Mouse (Mus musculus) neural tube, embryonic 12.5 days (tissue): ENCODE measurements around the gene Msmo1. TPM values are rescaled to one million over a fixed set of nuclear protein-coding genes. Genes with fewer than 3 reads are reported as not detected.

Experiments
- ATAC-seq: fragments of 200-750 bp; cut with Nextera tagmentation; 2 replicates; pipeline ENCODE4 v1.8.0; 2017; ENCODE audit warnings: low read depth, mild to moderate bottlenecking, moderate TSS enrichment, moderate library complexity; ENCODE audit not compliant: low FRiP score
- H3K27ac ChIP-seq: fragments of 300-500 bp; sonication (generic); 2 replicates; pipeline ENCODE4 v1.5.1; 2016
- H3K27me3 ChIP-seq: fragments of 300-500 bp; sonication (generic); replicated peaks from 2 replicates; pipeline ENCODE4 v1.6.1; 2016; ENCODE audit warnings: mild to moderate bottlenecking
- H3K36me3 ChIP-seq: fragments of 300-500 bp; sonication (generic); 2 replicates; pipeline ENCODE4 v1.6.1; 2016; ENCODE audit warnings: mild to moderate bottlenecking
- H3K4me1 ChIP-seq: fragments of 300-500 bp; sonication (generic); 2 replicates; pipeline ENCODE4 v1.6.1; 2016
- H3K4me2 ChIP-seq: fragments of 300-500 bp; sonication (generic); replicated peaks from 2 replicates; pipeline ENCODE4 v1.6.1; 2016; ENCODE audit warnings: mild to moderate bottlenecking
- H3K4me3 ChIP-seq: fragments of 300-500 bp; sonication (generic); 2 replicates; pipeline ENCODE4 v1.5.1; 2016
- H3K9ac ChIP-seq: fragments of 300-500 bp; sonication (generic); 2 replicates; pipeline ENCODE4 v1.6.1; 2016; ENCODE audit warnings: mild to moderate bottlenecking
- H3K9me3 ChIP-seq: fragments of 300-500 bp; sonication (generic); 2 replicates; pipeline ENCODE4 v1.6.1; 2016; ENCODE audit warnings: mild to moderate bottlenecking
- WGBS: fragments of 180-500 bp; shearing (Covaris S2); methylation state at CpG from one replicate; pipeline ENCODE4 v1.1.7; 2016; 5-methylcytosine and 5-hydroxymethylcytosine counted together
- polyA plus RNA-seq: library from polyadenylated mRNA; unstranded; fragments of >200 nt; fragmentation: Nextera tagmentation; extraction: Ambion mirVana; gene quantifications from 2 replicates; pipeline ENCODE4 v1.2.1, GENCODE M21; 2016

Msmo1 gene
- polyA plus RNA-seq, 1 experiment from 2014 or later: 157 TPM

DNA sequence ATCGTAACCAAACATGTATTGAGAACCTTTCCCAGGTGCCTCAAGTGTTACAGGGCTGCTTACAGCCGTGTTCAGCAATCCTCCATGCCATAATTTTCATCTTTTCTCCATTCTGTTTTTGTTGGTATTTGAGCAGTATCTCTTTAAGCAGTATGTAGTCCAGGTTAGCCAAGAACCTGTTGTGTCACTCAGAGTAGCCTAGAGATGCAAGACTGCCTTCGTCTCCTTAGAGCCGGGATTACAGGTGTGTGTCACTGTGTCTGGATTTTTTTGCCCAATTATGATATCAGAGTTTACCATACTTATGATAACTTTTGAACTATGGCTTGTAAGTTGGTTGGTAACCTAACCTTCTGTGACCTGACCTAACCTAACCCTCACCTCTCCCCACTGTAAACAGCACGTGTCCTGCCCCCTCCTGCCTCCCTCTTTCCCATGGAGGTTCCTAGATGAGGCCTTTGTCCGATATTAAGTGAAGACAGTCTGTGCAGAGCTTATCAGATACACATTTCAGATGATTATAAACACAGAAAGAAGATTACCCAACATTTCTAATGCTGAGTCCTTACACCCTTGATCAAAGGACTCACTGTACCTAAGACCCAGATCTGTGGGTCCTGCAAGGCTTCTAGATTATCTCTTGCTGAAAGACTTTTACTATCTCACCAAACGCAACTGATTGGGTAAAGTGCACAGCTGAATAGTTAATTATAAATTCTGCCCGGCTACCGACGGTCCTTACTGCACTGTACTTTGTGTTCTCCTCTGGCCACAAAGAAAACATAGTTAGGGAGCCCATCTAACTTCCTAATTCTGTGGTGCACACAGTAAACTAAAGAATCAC lies 12.8 kb upstream of the Msmo1 start:
- Histone ChIP-seq H3K4me2 (no peak overlapping the region), H3K9ac (no peak overlapping the region), H3K4me3 (no peak overlapping the region), H3K36me3 (peaks cover 18% of the 10 kb centered on the region), H3K27ac (no peak overlapping the region), H3K4me1 (no peaks in the 10 kb centered on the region), H3K9me3 (no peaks in the 10 kb centered on the region), H3K27me3 (no peaks in the 10 kb centered on the region)
- 89% methylated on average over 10 of the region's 10 CpGs for WGBS
- no peak for ATAC-seq

DNA sequence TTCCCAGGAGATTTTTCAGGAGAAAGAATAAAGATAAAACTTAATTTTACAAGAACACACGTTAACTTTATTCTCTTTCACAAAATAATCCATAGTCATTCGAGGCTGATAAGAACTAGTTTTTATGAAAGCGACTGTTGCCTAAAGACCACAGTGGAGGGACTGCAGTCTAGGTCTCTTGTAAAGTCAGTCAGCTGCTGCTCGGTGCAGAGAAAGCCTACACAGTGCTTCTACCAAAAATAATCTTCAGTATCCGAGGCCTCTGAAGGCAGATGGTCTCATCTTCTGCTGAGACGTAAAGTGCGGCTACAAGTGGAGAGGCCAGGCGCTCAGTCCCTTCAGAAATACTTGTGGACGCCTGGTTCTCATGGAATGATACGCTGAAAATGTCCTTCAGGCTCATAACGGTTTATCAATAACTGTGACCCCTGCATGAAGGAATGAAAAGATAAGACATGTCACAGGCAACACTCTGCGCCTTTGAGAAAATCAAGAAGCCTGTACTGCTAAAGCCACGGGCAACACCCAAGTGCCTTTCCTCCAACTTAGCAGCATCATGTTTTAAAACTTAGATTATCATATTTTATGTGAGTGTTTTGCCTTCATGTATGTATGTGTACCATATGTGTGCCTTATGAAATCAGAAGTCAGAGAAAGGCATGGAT lies 7.1 kb upstream of the Msmo1 start:
- H3K4me1 ChIP-seq: no peaks in the 10 kb centered on the region
- H3K36me3 ChIP-seq: no peaks in the 10 kb centered on the region
- no peak overlapping the region for H3K4me2 ChIP-seq
- no peak overlapping the region for H3K27ac ChIP-seq
- no peaks in the 10 kb centered on the region for H3K27me3 ChIP-seq
- H3K9me3 ChIP-seq: no peaks in the 10 kb centered on the region
- no peak overlapping the region for H3K9ac ChIP-seq
- no peak overlapping the region for H3K4me3 ChIP-seq
- WGBS: 94% methylated on average over 13 of the region's 13 CpGs
- no peak for ATAC-seq

DNA sequence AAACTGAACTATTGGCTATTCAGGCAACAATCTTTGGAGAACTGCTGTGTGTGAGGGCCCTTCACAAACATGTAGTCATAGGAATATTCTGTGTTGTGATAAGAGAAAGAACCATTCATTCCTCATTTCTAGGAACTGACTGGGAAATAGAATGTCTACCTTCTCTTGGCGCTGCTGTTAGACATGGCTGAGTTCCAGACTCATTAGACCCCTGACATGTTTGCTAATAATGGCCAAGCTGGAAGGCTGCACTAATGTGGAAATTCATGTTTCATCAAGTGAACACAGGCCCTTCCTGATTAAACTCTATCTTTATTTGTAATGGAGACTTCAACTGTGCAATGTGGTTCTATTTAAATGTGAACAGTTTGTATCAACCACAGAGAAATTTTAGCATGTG lies 5.3 kb upstream of the Msmo1 start:
- H3K4me2 ChIP-seq: no peak overlapping the region
- ATAC-seq: no peak

DNA sequence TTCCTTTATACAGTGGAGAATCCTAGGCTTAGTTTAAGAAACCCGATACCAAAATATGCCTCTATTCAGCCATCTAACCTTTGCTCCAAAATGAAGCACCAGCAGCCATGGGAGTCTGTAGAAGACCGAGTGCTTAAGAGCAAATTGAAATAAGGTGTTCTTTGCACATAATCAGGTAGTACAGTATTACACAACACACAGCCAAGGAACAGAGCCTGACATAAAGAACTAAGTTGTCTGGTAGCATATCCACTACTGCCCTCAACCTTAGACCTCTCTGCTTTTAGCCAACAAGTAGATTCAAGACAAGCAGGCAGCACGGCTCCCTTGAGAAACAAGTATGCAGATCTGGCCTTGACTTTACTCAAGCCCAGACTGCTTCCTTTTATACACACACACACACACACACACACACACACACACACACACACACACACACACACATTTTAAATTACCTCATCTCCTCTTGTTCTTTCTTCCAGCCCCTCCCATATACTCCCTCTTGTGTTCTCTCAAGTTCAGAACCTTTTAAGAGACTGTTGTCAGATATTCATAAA lies 3.3 kb upstream of the Msmo1 start:
- Histone ChIP-seq H3K4me2 (no peak overlapping the region), H3K27me3 (no peaks in the 10 kb centered on the region), H3K9ac (no peak overlapping the region), H3K9me3 (no peaks in the 10 kb centered on the region), H3K4me3 (no peak overlapping the region), H3K4me1 (peaks cover 8% of the 10 kb centered on the region), H3K36me3 (no peaks in the 10 kb centered on the region), H3K27ac (no peak overlapping the region)
- 94% methylated on average over 3 of the region's 3 CpGs for WGBS
- ATAC-seq: no peak

More for the DNA sequence above, 5.3 kb upstream of the Msmo1 start:
- Histone ChIP-seq H3K27me3 (no peaks in the 10 kb centered on the region), H3K9ac (no peak overlapping the region), H3K36me3 (no peaks in the 10 kb centered on the region), H3K27ac (no peak overlapping the region), H3K4me1 (no peaks in the 10 kb centered on the region), H3K9me3 (no peaks in the 10 kb centered on the region), H3K4me3 (no peak overlapping the region)
- WGBS: 95% methylated on average over 1 of the region's 1 CpGs

DNA sequence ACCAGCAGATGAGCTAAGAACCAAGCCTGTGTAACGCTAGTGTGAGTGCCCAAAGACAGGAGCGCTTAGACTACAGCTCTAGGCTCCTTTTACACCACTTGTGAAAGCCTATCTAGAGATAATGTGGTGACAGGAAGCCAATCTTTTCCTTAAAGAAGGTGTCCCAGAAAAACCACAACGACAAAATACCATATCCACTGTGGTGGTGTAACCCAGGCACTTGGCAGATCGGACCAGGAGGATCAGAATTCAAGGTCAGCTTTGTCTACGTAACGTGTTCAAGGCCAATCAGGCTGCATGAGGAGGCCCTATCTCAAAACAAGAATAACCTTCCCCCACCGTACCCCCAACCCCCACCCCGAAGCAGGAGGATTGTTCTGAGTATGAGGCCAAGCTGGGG lies 1.6 kb upstream of the Msmo1 start:
- Histone ChIP-seq H3K9ac (no peak overlapping the region), H3K4me2 (no peak overlapping the region), H3K4me3 (no peak overlapping the region), H3K9me3 (no peaks in the 10 kb centered on the region), H3K27ac (no peak overlapping the region), H3K27me3 (no peaks in the 10 kb centered on the region), H3K36me3 (peaks cover 8% of the 10 kb centered on the region), H3K4me1 (peaks cover 14% of the 10 kb centered on the region)
- 95% methylated on average over 8 of the region's 8 CpGs for WGBS
- no peak for ATAC-seq

DNA sequence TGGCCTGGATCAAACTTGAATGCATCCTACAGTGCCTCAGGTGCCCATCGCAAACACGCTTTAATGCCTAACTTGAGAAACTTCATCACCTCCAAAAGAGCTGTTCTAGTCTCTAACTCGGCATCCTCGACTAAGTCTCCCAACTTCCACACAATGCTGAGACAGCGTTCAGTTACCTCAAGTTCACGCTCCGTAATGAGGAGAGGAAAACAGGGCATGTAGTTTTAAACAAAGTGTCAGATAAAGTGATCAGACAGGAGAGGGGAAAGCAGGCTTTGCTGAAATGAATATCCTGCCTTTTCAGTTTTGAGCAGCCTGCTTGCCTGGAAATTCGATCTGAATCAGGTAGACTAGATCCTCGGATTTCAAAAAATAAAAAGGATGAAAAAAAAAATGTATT lies 996 bp downstream of the Msmo1 start:
- Histone ChIP-seq H3K27me3 (no peaks in the 10 kb centered on the region), H3K4me3 (peak overlapping the region; percentile 82), H3K36me3 (peaks cover 15% of the 10 kb centered on the region), H3K4me1 (peaks cover 14% of the 10 kb centered on the region), H3K27ac (no peak overlapping the region), H3K9ac (peak overlapping the region; percentile 72), H3K9me3 (no peaks in the 10 kb centered on the region), H3K4me2 (peak overlapping the region; percentile 74)
- no peak for ATAC-seq
- 15% methylated on average over 9 of the region's 9 CpGs for WGBS

DNA sequence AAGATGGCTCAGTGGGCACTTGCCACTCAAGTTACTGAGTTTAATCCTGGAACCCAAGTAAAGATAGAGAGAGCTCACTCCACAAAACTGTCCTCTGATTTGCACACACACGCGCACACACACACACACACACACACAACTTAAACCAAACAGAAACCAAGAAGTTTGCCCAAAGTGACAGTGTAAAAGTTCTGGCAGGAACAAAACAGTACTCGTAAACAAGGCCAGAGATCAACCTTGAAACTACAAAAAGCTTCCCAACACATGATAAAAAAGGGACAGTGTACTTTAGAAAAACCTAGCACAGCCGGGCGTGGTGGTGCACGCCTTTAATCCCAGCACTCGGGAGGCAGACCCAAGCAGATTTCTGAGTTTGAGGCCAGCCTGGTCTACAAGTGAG lies 5.4 kb downstream of the Msmo1 start:
- no peak overlapping the region for H3K27ac ChIP-seq
- H3K27me3 ChIP-seq: no peaks in the 10 kb centered on the region
- no peak overlapping the region for H3K9ac ChIP-seq
- H3K36me3 ChIP-seq: peaks cover 53% of the 10 kb centered on the region
- no peak overlapping the region for H3K4me2 ChIP-seq
- no peak overlapping the region for H3K4me3 ChIP-seq
- H3K9me3 ChIP-seq: no peaks in the 10 kb centered on the region
- H3K4me1 ChIP-seq: peaks cover 14% of the 10 kb centered on the region
- no peak for ATAC-seq
- WGBS: 93% methylated on average over 7 of the region's 7 CpGs

- peaks cover 5% of the 10 kb centered on the region; the same call in 1 of the 2 replicates for H3K4me1 ChIP-seq
- H3K27ac ChIP-seq: no peak overlapping the region
- no peak overlapping the region for H3K9ac ChIP-seq
- 93% methylated on average over 4 of the region's 4 CpGs for WGBS
- H3K4me3 ChIP-seq: no peak overlapping the region
- H3K27me3 ChIP-seq: no peaks in the 10 kb centered on the region
- H3K9me3 ChIP-seq: no peaks in the 10 kb centered on the region
- no peak overlapping the region for H3K4me2 ChIP-seq
- peaks cover 66% of the 10 kb centered on the region for H3K36me3 ChIP-seq
- no peak for ATAC-seq
Measured at GRCm38 (mm10) chr8:64726190-64726695, 7.3 kb downstream of the Msmo1 start.

GRCm38 (mm10) chr8:64723206-64723605 lies 10.4 kb downstream of the Msmo1 start:
- Histone ChIP-seq H3K9ac (no peak overlapping the region), H3K4me1 (no peaks in the 10 kb centered on the region), H3K27me3 (no peaks in the 10 kb centered on the region), H3K4me2 (no peak overlapping the region), H3K9me3 (no peaks in the 10 kb centered on the region), H3K4me3 (no peak overlapping the region), H3K36me3 (peaks cover 75% of the 10 kb centered on the region), H3K27ac (no peak overlapping the region)
- WGBS: 93% methylated on average over 2 of the region's 2 CpGs
- ATAC-seq: no peak

DNA sequence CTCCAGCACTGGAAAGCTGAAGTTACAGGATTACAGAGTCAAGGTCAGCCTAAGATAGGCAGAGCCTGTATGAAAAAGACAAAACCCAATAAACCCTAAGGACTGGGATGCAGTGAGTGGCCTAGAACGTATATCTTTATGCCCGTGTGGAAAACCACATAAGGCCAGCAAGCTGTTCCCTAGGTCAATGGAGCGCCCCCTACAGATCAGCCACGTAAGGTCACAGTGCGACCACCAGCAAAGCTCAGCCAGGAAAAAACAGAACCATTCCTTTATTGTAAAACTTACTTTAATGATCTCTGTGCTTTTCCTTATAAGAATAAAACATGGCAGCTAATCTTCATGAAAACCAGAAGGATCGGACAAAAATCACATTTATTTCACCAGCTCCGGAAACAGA lies 15.7 kb downstream of the Msmo1 start:
- Histone ChIP-seq H3K9ac (no peak overlapping the region), H3K27me3 (no peaks in the 10 kb centered on the region), H3K36me3 (peaks cover 62% of the 10 kb centered on the region), H3K4me2 (no peak overlapping the region), H3K27ac (no peak overlapping the region), H3K4me1 (no peaks in the 10 kb centered on the region), H3K9me3 (no peaks in the 10 kb centered on the region), H3K4me3 (no peak overlapping the region)
- no peak for ATAC-seq
- WGBS: 84% methylated on average over 7 of the region's 7 CpGs

DNA sequence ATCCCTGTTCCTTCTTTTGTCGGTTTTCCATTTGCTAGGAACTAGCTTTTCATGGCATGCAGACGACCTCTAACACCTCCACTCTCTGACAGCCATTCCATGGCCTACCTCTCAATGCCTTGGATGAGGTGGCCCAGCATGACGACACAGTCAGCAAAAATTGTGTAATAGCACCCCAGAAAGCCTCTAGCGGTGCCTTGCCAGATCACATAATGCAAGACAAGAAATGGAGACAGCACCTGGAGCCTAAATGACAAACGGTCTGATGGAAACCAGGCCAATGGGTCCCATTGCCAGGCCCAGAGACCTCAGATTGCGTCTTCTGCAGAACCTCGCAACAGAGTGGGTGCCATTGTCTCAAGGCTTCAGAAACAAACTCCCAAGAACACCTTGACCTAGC lies 21.1 kb downstream of the Msmo1 start:
- Histone ChIP-seq H3K36me3 (peaks cover 21% of the 10 kb centered on the region), H3K4me3 (no peak overlapping the region), H3K9ac (no peak overlapping the region), H3K4me2 (no peak overlapping the region), H3K4me1 (no peaks in the 10 kb centered on the region), H3K9me3 (no peaks in the 10 kb centered on the region), H3K27me3 (no peaks in the 10 kb centered on the region), H3K27ac (no peak overlapping the region)
- no peak for ATAC-seq
- 94% methylated on average over 7 of the region's 7 CpGs for WGBS

- 59% methylated on average over 1 of the region's 1 CpGs for WGBS
Measured at GRCm38 (mm10) chr8:64711544-64711943, 22.0 kb downstream of the Msmo1 start.

More at GRCm38 (mm10) chr8:64711544-64711943, 22.0 kb downstream of the Msmo1 start:
- Histone ChIP-seq H3K27me3 (no peaks in the 10 kb centered on the region), H3K4me1 (no peaks in the 10 kb centered on the region), H3K9ac (no peak overlapping the region), H3K27ac (no peak overlapping the region), H3K9me3 (no peaks in the 10 kb centered on the region), H3K36me3 (peaks cover 12% of the 10 kb centered on the region), H3K4me3 (no peak overlapping the region), H3K4me2 (no peak overlapping the region)
- ATAC-seq: no peak
